Mouse (Mus musculus) kidney, adult 2 months (tissue): Measurements from ENCODE around the gene Nup214. TPM values are rescaled to one million over a fixed set of nuclear protein-coding genes. Genes with fewer than 3 reads are reported as not detected.
A peak's percentile ranks its signal among the peaks of the same experiment; 100 is the strongest.

Experiments
- DNase-seq: peaks from one replicate; pipeline ENCODE4 v3.0.0; 2021
- H3K27ac ChIP-seq: fragments of 200-500 bp; 2 replicates; pipeline ENCODE4 v1.5.1; 2012; ENCODE audit warnings: low read depth, low read length, control low read depth, inconsistent platforms; ENCODE audit not compliant: insufficient read depth
- H3K27me3 ChIP-seq: fragments of 200-500 bp; replicated peaks from 2 replicates; pipeline ENCODE4 v1.6.1; 2012; ENCODE audit warnings: mild to moderate bottlenecking, moderate library complexity, low read length, inconsistent platforms; ENCODE audit not compliant: control insufficient read depth, insufficient read depth
- H3K36me3 ChIP-seq: fragments of 200-500 bp; 2 replicates; pipeline ENCODE4 v1.6.1; 2012; ENCODE audit warnings: mild to moderate bottlenecking, moderate library complexity, low read length, inconsistent platforms; ENCODE audit not compliant: control insufficient read depth, insufficient read depth
- H3K4me1 ChIP-seq: fragments of 200-500 bp; 2 replicates; pipeline ENCODE4 v1.6.1; 2011; ENCODE audit warnings: low read length; ENCODE audit not compliant: control insufficient read depth, insufficient read depth
- H3K4me3 ChIP-seq: fragments of 200-500 bp; 2 replicates; pipeline ENCODE4 v1.5.1; 2011; ENCODE audit warnings: mild to moderate bottlenecking, low read depth, low read length, control low read depth; ENCODE audit not compliant: insufficient read depth
- CTCF ChIP-seq: fragments of 200-500 bp; conservative IDR thresholded peaks from 2 replicates; pipeline ENCODE4 v1.5.1; 2011; ENCODE audit warnings: low read depth, mild to moderate bottlenecking, control low read depth, low read length, moderate library complexity, mixed read lengths; ENCODE audit not compliant: insufficient read depth, insufficient read length
- POLR2A ChIP-seq: fragments of 200-500 bp; IDR thresholded peaks from one replicate; pipeline ENCODE4 v1.6.1; 2011; ENCODE audit warnings: low read depth, low read length, control low read depth
- WGBS: fragments of 180-500 bp; shearing (Covaris S2); methylation state at CpG from one replicate; pipeline ENCODE4 v1.1.7; 2018; 5-methylcytosine and 5-hydroxymethylcytosine counted together
- polyA plus RNA-seq: library from polyadenylated mRNA; depleted of rRNA; stranded (reverse); fragments of >200 nt; gene quantifications from 2 replicates; pipeline ENCODE4 v1.2.3, GENCODE M21; 2012

Gene Nup214
- polyA plus RNA-seq, 1 experiment: 41.8 TPM

DNA sequence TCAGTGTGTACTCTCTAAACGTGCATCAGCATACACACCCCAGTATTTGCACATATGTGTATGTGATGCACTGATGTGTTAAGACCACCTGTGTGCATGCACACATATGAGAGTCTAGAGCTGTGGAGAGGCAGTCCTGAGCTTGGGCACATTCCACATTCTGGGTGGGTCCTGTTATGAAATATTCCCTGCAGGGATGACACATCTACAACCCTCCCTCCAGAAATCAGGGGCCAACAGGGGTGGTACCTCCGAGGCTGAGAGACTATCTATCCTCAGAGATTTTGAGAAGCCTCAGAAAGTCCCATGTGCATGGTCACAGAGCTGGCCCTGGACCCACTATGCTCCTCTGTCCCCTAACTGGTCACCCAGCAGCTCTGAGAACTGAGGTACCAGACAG lies 28.7 kb upstream of the Nup214 start:
- H3K27ac ChIP-seq: no peak overlapping the region
- WGBS: 73% methylated on average over 2 of the region's 2 CpGs
- no peak for DNase-seq
- H3K27me3 ChIP-seq: no peaks in the 10 kb centered on the region
- no peak overlapping the region for H3K4me3 ChIP-seq
- TF ChIP-seq POLR2A: no peak
- TF ChIP-seq CTCF: no peak
- H3K4me1 ChIP-seq: no peaks in the 10 kb centered on the region
- H3K36me3 ChIP-seq: no peaks in the 10 kb centered on the region

DNA sequence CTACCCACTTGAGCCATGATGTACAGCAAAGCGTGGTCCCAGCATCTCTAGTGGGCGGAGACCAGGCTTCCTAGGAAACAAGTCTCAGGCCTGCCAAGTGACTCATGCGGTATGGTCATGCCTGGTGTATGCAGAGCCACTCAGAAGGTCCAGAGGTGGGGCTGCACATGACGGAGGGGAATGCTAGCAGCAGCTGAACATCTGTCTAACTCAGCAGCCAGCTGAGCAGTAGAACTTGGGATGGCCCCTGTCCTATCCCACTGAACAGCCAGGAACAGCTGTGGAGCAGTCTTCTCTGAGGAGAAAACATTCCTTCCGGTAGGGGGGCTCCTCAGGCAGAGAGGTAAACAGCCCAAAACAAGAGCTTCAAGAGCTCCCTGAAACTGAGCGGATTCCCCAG lies 25.8 kb upstream of the Nup214 start:
- Histone ChIP-seq H3K27me3 (no peaks in the 10 kb centered on the region), H3K36me3 (no peaks in the 10 kb centered on the region), H3K4me1 (no peaks in the 10 kb centered on the region), H3K27ac (no peak overlapping the region), H3K4me3 (no peak overlapping the region)
- 74% methylated on average over 6 of the region's 6 CpGs for WGBS
- TF ChIP-seq CTCF (no peak), POLR2A (no peak)
- no peak for DNase-seq

DNA sequence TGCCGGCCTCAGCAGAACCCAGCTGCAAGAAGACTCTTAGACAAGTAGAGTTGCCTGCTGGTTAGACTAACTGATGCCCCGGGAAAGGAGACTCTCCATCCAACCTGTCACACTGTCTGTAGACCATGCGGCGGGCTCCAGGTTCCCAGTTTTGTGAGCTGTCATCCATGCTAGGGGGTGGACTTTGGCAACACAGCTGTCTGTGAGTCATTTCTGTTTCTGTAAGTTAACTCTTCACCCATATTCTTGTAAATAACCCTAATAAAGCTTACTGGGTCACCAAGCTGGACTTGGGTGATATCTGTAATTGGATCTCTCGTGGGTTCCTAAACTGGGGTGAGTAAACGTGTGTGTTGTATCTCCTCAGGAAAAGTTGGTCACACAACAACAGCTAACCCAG lies 25.4 kb upstream of the Nup214 start:
- Histone ChIP-seq H3K4me1 (0 out of 2 replicates have a peak, but pooled peaks cover under 1% of the 10 kb centered on the region), H3K36me3 (no peaks in the 10 kb centered on the region), H3K27me3 (no peaks in the 10 kb centered on the region), H3K4me3 (no peak overlapping the region), H3K27ac (no peak overlapping the region)
- TF ChIP-seq POLR2A: no peak
- TF ChIP-seq CTCF: no peak
- DNase-seq: no peak
- WGBS: 68% methylated on average over 6 of the region's 6 CpGs

DNA sequence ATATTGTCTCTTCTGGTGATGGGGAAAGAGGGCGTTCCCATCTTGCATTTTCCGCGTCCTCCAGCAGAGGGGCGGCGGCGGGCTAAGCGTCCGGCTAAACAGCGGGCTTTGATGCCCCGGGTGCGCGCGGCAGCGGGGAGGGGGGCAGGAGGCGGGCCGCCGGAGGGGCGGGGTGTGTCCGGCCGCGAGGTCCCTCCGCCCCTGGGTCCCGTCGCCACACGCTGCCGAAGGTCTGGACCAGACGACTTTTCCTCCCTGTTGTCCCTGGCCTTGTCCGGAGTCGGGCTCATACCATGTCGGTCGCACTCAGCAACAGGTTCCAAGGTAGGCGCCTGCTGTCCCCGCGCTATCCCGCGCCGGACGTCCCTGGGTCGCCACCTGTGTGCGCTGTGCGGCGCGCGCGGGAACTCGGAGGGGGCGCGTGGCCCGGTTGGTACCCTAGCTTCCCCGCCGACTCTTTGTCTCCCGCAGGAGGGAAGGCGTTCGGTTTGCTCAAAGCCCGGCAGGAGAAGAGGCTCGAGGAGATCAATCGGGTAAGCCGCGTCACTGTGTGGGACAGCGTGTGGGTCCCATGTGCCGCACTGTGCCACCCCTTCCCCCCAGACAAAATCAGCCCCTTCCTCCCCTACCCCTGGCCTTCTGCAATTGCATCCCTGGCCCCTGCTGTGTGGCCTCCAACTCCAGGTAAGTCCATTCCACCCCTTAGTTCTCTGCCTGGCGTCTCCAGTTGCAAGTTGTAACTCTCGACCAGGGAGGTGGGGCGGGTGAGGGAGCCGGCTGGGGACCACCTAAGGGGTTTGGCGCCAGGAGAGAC lies 24.0 kb upstream of the Nup214 start, which contains the start of gene Aif1l:
Gene Aif1l, plus strand, starts transcription at position 82 of the 814 bp plus-strand sequence.
- under 1% methylated on average over 66 of the region's 66 CpGs for WGBS
- Histone ChIP-seq H3K27me3 (no peaks in the 10 kb centered on the region), H3K4me1 (peaks cover 4% of the 10 kb centered on the region; the same call in 1 of the 2 replicates), H3K36me3 (no peaks in the 10 kb centered on the region), H3K4me3 (peak within 1 kb of the TSS; percentile 58), H3K27ac (peak within 1 kb of the TSS; percentile 97)
- peak; percentile 68 for DNase-seq
- TF ChIP-seq POLR2A: peak; percentile 57
- no peak; the same call in 1 of the 2 replicates for TF ChIP-seq CTCF

DNA sequence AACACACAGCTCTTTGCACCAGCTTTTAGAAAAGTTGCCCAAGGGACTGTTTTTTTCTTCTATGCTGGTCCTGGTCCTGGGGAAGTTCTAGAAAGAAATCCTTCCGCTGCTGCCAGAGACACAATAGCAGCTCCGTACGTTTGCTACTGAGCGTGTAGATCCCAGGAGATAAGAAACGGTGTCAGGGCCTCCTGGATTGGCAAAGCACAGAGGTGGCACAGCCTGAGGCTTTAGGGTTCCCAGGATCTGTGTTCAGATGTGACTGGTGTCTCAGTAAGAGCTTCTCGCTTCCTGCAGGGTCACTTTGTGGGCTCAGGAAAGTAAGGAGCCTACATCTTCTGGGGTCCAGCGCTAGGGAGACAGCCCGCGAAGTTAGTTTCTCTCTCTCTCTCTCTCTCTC lies 23.3 kb upstream of the Nup214 start:
- peak overlapping the region; percentile 58 for H3K4me3 ChIP-seq
- TF ChIP-seq POLR2A (no peak), CTCF (no peak)
- H3K27me3 ChIP-seq: no peaks in the 10 kb centered on the region
- DNase-seq: peak; percentile 14
- H3K4me1 ChIP-seq: peaks cover 4% of the 10 kb centered on the region; the same call in 1 of the 2 replicates
- peak overlapping the region; percentile 97 for H3K27ac ChIP-seq
- no peaks in the 10 kb centered on the region for H3K36me3 ChIP-seq
- 51% methylated on average over 9 of the region's 9 CpGs for WGBS

DNA sequence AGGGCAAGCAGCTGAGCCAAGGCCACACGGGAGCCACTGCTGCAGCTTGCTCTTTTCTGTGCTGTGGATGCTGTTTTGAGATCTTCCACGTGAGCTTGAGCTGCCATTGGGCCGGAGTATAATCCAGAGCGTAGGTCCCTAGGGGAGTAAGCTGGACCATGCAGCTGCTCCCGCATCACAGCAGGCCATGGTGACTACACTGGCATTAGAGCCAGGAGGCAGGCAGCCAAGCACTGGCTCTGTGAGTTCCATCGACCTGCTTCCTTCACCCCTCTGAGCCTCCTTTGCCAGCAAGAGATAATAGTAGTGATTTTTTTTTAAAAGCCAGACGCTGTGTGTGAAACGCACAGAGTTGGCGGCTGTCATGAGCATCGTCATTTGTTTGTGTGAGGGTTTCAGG lies 22.0 kb upstream of the Nup214 start:
- H3K36me3 ChIP-seq: no peaks in the 10 kb centered on the region
- peak; percentile 14 for DNase-seq
- peak overlapping the region; percentile 36 for H3K4me3 ChIP-seq
- H3K27me3 ChIP-seq: no peaks in the 10 kb centered on the region
- WGBS: 72% methylated on average over 10 of the region's 10 CpGs
- TF ChIP-seq POLR2A: no peak
- no peak for TF ChIP-seq CTCF
- peaks cover 4% of the 10 kb centered on the region; the same call in 1 of the 2 replicates for H3K4me1 ChIP-seq
- peak overlapping the region; percentile 97 for H3K27ac ChIP-seq

DNA sequence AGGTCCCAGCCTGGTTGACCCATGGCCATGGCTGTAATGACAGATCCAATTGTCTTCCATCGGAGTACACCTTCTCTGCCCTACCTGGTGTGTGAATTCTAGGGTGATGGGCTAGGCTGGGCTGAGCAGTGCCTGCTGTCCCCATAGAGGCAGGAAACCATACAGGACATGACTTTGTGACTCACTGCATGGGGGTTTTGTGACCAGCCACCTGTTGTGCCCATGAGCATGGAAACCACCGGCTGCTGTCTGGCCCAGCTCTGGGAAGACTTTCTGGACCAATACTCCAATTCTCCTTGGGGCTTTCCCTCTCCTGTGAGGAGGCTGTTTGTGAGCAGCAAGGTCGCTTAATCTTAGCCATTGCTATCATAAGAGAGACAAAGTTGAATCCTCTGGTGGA lies 21.5 kb upstream of the Nup214 start:
- TF ChIP-seq POLR2A (no peak), CTCF (no peak)

More for the DNA sequence above, 21.5 kb upstream of the Nup214 start:
- no peak for DNase-seq
- Histone ChIP-seq H3K4me1 (peaks cover 4% of the 10 kb centered on the region; the same call in 1 of the 2 replicates), H3K27me3 (no peaks in the 10 kb centered on the region), H3K4me3 (peak overlapping the region; percentile 36), H3K27ac (peak overlapping the region; percentile 97), H3K36me3 (no peaks in the 10 kb centered on the region)
- WGBS: 86% methylated on average over 3 of the region's 3 CpGs
